Mouse (Mus musculus) neural tube, embryonic 14.5 days (tissue): ENCODE results near the gene Fv1. TPM values are rescaled to one million over a fixed set of nuclear protein-coding genes. Genes with fewer than 3 reads are reported as not detected.

ENCODE experiments used
- ATAC-seq: fragments of 200-750 bp; cut with Nextera tagmentation; 2 replicates; pipeline ENCODE4 v1.8.0; 2017; ENCODE audit warnings: low read depth, mild to moderate bottlenecking, moderate TSS enrichment, moderate library complexity
- H3K27ac ChIP-seq: fragments of 300-500 bp; sonication (generic); 2 replicates; pipeline ENCODE4 v1.5.1; 2014; ENCODE audit warnings: low read depth, mild to moderate bottlenecking, control low read depth, low read length, moderate library complexity, mixed read lengths
- H3K27me3 ChIP-seq: fragments of 300-500 bp; sonication (generic); 2 replicates; pipeline ENCODE4 v1.6.1; 2014; ENCODE audit warnings: low read length; ENCODE audit not compliant: control insufficient read depth, insufficient read depth
- H3K36me3 ChIP-seq: fragments of 300-500 bp; sonication (generic); 2 replicates; pipeline ENCODE4 v1.6.1; 2014; ENCODE audit warnings: low read length, mixed read lengths; ENCODE audit not compliant: control insufficient read depth, insufficient read depth
- H3K4me1 ChIP-seq: fragments of 300-500 bp; sonication (generic); 2 replicates; pipeline ENCODE4 v1.6.1; 2014; ENCODE audit warnings: low read length; ENCODE audit not compliant: control insufficient read depth, insufficient read depth
- H3K4me2 ChIP-seq: fragments of 300-500 bp; sonication (generic); 2 replicates; pipeline ENCODE4 v1.6.1; 2014; ENCODE audit warnings: mild to moderate bottlenecking, low read depth, low read length, control low read depth
- H3K4me3 ChIP-seq: fragments of 300-500 bp; sonication (generic); 2 replicates; pipeline ENCODE4 v1.5.1; 2014; ENCODE audit warnings: low read depth, low read length, control low read depth, mixed read lengths
- H3K9ac ChIP-seq: fragments of 300-500 bp; sonication (generic); replicated peaks from 2 replicates; pipeline ENCODE4 v1.6.1; 2014; ENCODE audit warnings: low read depth, mild to moderate bottlenecking, control low read depth, low read length, mixed read lengths
- H3K9me3 ChIP-seq: fragments of 300-500 bp; sonication (generic); 2 replicates; pipeline ENCODE4 v1.6.1; 2016; ENCODE audit warnings: low read length; ENCODE audit not compliant: control insufficient read depth
- WGBS: fragments of 180-500 bp; shearing (Covaris S2); extraction: QIAGEN DNeasy Blood & Tissue Kit; methylation state at CpG from one replicate; pipeline ENCODE4 v1.1.7; 2014; 5-methylcytosine and 5-hydroxymethylcytosine counted together
- polyA plus RNA-seq: library from polyadenylated mRNA; unstranded; fragments of >200 nt; fragmentation: Nextera tagmentation; extraction: Ambion mirVana; gene quantifications from 2 replicates; pipeline ENCODE4 v1.2.1, GENCODE M21; 2014

The Fv1 gene
- polyA plus RNA-seq, 1 experiment from 2014 or later, result 7.4 TPM

GRCm38 (mm10) chr4:147879865-147880264 is 11.1 kb downstream of the Fv1 start:
- H3K36me3 ChIP-seq, result peaks cover 69% of the 10 kb centered on the region
- no peak overlapping the region for H3K4me2 ChIP-seq
- H3K4me1 ChIP-seq, result no peaks in the 10 kb centered on the region
- H3K4me3 ChIP-seq, result no peak overlapping the region
- no peak overlapping the region for H3K9ac ChIP-seq
- no peak overlapping the region for H3K27ac ChIP-seq
- WGBS, result 61% methylated on average over 5 of the region's 5 CpGs
- no peaks in the 10 kb centered on the region for H3K27me3 ChIP-seq
- H3K9me3 ChIP-seq, result no peaks in the 10 kb centered on the region
- ATAC-seq, result no peak

GRCm38 (mm10) chr4:147881792-147882191 is 13.0 kb downstream of the Fv1 start:
- Histone ChIP-seq H3K9ac (no peak overlapping the region), H3K27me3 (no peaks in the 10 kb centered on the region), H3K4me3 (no peak overlapping the region), H3K36me3 (peaks cover 65% of the 10 kb centered on the region), H3K27ac (no peak overlapping the region), H3K4me1 (no peaks in the 10 kb centered on the region), H3K4me2 (no peak overlapping the region), H3K9me3 (no peaks in the 10 kb centered on the region)
- 92% methylated on average over 7 of the region's 7 CpGs for WGBS
- ATAC-seq, result no peak

- no peak overlapping the region for H3K4me3 ChIP-seq
- WGBS, result 90% methylated on average over 6 of the region's 6 CpGs
Observed at GRCm38 (mm10) chr4:147883041-147883440, 14.3 kb downstream of the Fv1 start.

GRCm38 (mm10) chr4:147884138-147884537 is 15.4 kb downstream of the Fv1 start:
- no peaks in the 10 kb centered on the region for H3K4me1 ChIP-seq
- H3K4me2 ChIP-seq, result no peak overlapping the region
- ATAC-seq, result no peak
- WGBS, result 82% methylated on average over 3 of the region's 3 CpGs
- no peak overlapping the region for H3K4me3 ChIP-seq
- no peaks in the 10 kb centered on the region for H3K27me3 ChIP-seq
- H3K9me3 ChIP-seq, result no peaks in the 10 kb centered on the region
- H3K36me3 ChIP-seq, result peaks cover 72% of the 10 kb centered on the region
- H3K27ac ChIP-seq, result no peak overlapping the region
- no peak overlapping the region for H3K9ac ChIP-seq

More at GRCm38 (mm10) chr4:147883041-147883440, 14.3 kb downstream of the Fv1 start:
- no peaks in the 10 kb centered on the region for H3K9me3 ChIP-seq
- no peak for ATAC-seq
- peaks cover 69% of the 10 kb centered on the region for H3K36me3 ChIP-seq
- no peaks in the 10 kb centered on the region for H3K4me1 ChIP-seq
- H3K4me2 ChIP-seq, result no peak overlapping the region
- H3K9ac ChIP-seq, result no peak overlapping the region
- H3K27ac ChIP-seq, result no peak overlapping the region
- H3K27me3 ChIP-seq, result no peaks in the 10 kb centered on the region

GRCm38 (mm10) chr4:147886158-147886557 is 17.4 kb downstream of the Fv1 start:
- H3K4me2 ChIP-seq, result no peak overlapping the region
- no peak overlapping the region for H3K27ac ChIP-seq
- H3K4me3 ChIP-seq, result no peak overlapping the region
- 95% methylated on average over 12 of the region's 12 CpGs for WGBS
- no peaks in the 10 kb centered on the region for H3K9me3 ChIP-seq
- H3K4me1 ChIP-seq, result no peaks in the 10 kb centered on the region
- H3K27me3 ChIP-seq, result no peaks in the 10 kb centered on the region
- no peak for ATAC-seq
- peaks cover 77% of the 10 kb centered on the region for H3K36me3 ChIP-seq
- no peak overlapping the region for H3K9ac ChIP-seq

GRCm38 (mm10) chr4:147887277-147887676 is 18.5 kb downstream of the Fv1 start:
- Histone ChIP-seq H3K27me3 (no peaks in the 10 kb centered on the region), H3K4me2 (no peak overlapping the region), H3K9me3 (no peaks in the 10 kb centered on the region), H3K27ac (no peak overlapping the region), H3K4me3 (no peak overlapping the region), H3K9ac (no peak overlapping the region), H3K4me1 (no peaks in the 10 kb centered on the region), H3K36me3 (peaks cover 70% of the 10 kb centered on the region)
- 95% methylated on average over 7 of the region's 7 CpGs for WGBS
- no peak for ATAC-seq

GRCm38 (mm10) chr4:147888237-147888636 is 19.5 kb downstream of the Fv1 start:
- WGBS, result 90% methylated on average over 4 of the region's 4 CpGs
- ATAC-seq, result no peak
- Histone ChIP-seq H3K4me2 (no peak overlapping the region), H3K36me3 (peaks cover 60% of the 10 kb centered on the region), H3K27ac (no peak overlapping the region), H3K4me1 (no peaks in the 10 kb centered on the region), H3K9ac (no peak overlapping the region), H3K4me3 (no peak overlapping the region), H3K27me3 (no peaks in the 10 kb centered on the region), H3K9me3 (no peaks in the 10 kb centered on the region)

GRCm38 (mm10) chr4:147890341-147890740 is 21.6 kb downstream of the Fv1 start:
- Histone ChIP-seq H3K27ac (no peak overlapping the region), H3K36me3 (peaks cover 62% of the 10 kb centered on the region), H3K4me2 (no peak overlapping the region), H3K4me1 (no peaks in the 10 kb centered on the region), H3K9me3 (no peaks in the 10 kb centered on the region), H3K27me3 (no peaks in the 10 kb centered on the region), H3K4me3 (no peak overlapping the region), H3K9ac (no peak overlapping the region)
- ATAC-seq, result no peak
- WGBS, result 90% methylated on average over 6 of the region's 6 CpGs

- Histone ChIP-seq H3K27me3 (no peaks in the 10 kb centered on the region), H3K27ac (no peak overlapping the region), H3K4me3 (no peak overlapping the region), H3K9ac (no peak overlapping the region), H3K4me1 (no peaks in the 10 kb centered on the region), H3K36me3 (peaks cover 57% of the 10 kb centered on the region), H3K9me3 (no peaks in the 10 kb centered on the region), H3K4me2 (no peak overlapping the region)
- WGBS, result 94% methylated on average over 4 of the region's 4 CpGs
- ATAC-seq, result no peak
Observed at GRCm38 (mm10) chr4:147895815-147896330, 27.1 kb downstream of the Fv1 start.
